Mouse (Mus musculus) olfactory bulb, adult 2 months (tissue): ENCODE measurements at regions not wholly inside any gene's neighbourhood (a gene's known extent, or its start where the extent isn't known, plus 50 kb on each side); places are given as distances from the start of the nearest gene placed in this dataset.

Experiments
- CTCF ChIP-seq: fragments of 200-500 bp; IDR thresholded peaks from 2 replicates; pipeline ENCODE4 v1.5.1; 2012; ENCODE audit warnings: low read depth, mild to moderate bottlenecking, low read length, moderate library complexity; ENCODE audit not compliant: insufficient read depth
- POLR2A ChIP-seq: fragments of 200-500 bp; IDR thresholded peaks from 2 replicates; pipeline ENCODE4 v1.6.1; 2012; ENCODE audit warnings: mild to moderate bottlenecking, low read depth, low read length, moderate library complexity; ENCODE audit not compliant: insufficient read depth

DNA sequence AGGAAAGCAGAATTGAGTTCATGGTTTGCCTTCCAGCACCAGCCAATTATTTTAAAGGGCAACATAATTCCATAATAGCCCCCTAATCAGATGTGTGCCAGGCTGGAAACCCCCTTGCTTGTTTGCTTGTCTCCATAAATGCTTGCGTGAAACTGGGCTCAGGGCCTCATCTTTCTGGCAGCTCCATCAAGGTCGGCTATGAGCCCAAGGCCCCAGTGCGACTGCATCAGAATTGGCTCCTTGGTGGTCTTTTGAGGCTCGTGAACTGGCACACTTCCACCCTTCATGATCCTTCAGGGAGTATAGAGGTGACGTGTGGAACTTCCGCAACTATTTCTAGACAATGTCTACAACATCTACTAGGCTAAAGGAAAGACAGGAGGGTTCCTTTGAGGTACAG is 196.6 kb upstream of the Igsf21 start:
- TF ChIP-seq CTCF (no peak), POLR2A (no peak)
